Mouse (Mus musculus) bone marrow macrophage, adult 2 months (primary cell): ENCODE measurements at regions not wholly inside any gene's neighbourhood (a gene's known extent, or its start where the extent isn't known, plus 50 kb on each side); places are given as distances from the start of the nearest gene placed in this dataset.

Source experiments
- CTCF ChIP-seq: IDR thresholded peaks from 2 replicates; pipeline ENCODE4 v1.5.1; 2012; ENCODE audit warnings: low read depth, mild to moderate bottlenecking, low read length, moderate library complexity
- POLR2A ChIP-seq: IDR thresholded peaks from 2 replicates; pipeline ENCODE4 v1.6.1; 2012; ENCODE audit warnings: mild to moderate bottlenecking, low read depth, low read length, borderline replicate concordance

- TF ChIP-seq CTCF: no peak
- no peak for TF ChIP-seq POLR2A
Measured at GRCm38 (mm10) chr8:40152451-40152850, 522.4 kb upstream of the Adam24 start.
